Mouse (Mus musculus): ENCODE data around the gene Gm13084. TPM values are rescaled to one million over a fixed set of nuclear protein-coding genes. Genes with fewer than 3 reads are reported as not detected.

Gm13084 gene
- polyA plus RNA-seq (2012; rRNA removed) = 1.8 and 3.5 TPM in 2 replicates

GRCm38 (mm10) chr4:143815993-143816392 is at the start of gene Gm13084:
TSS of gene Gm13084 (minus strand) at chr4:143816093.

GRCm38 (mm10) chr4:143846197-143846596 is 30.3 kb upstream of the Gm13084 start, which contains the start of gene Gm13103:
TSS of gene Gm13103 (plus strand) at chr4:143846497.

GRCm38 (mm10) chr4:143789052-143789451 is 26.8 kb downstream of the Gm13084 start, which contains the start of gene Gm13023:
TSS of gene Gm13023 (plus strand) at chr4:143789352.

Other genes starting within 250 kb of the Gm13084 start
- gene Gm13083, start 201.1 kb downstream of the Gm13084 start, polyA plus RNA-seq (2012; rRNA removed) = not detected in 2 replicates
- not detected in 2 replicates for gene Gm13088, start 158.8 kb downstream of the Gm13084 start, polyA plus RNA-seq (2012; rRNA removed)
- not detected in 2 replicates for gene Gm13089, start 113.4 kb downstream of the Gm13084 start, polyA plus RNA-seq (2012; rRNA removed)
- not detected in 2 replicates for gene Gm13078, start 96.6 kb downstream of the Gm13084 start, polyA plus RNA-seq (2012; rRNA removed)
- gene Gm13023, start 26.7 kb downstream of the Gm13084 start, polyA plus RNA-seq (2012; rRNA removed) = 2.2 and 2.8 TPM in 2 replicates
- gene Gm13103, start 30.4 kb upstream of the Gm13084 start, polyA plus RNA-seq (2012; rRNA removed) = 0.44 and 0.96 TPM in 2 replicates
- gene Pramef6, start 84.3 kb upstream of the Gm13084 start, polyA plus RNA-seq (2012; rRNA removed) = not detected in 2 replicates
- gene Pramef25, start 134.9 kb upstream of the Gm13084 start, polyA plus RNA-seq (2012; rRNA removed) = not detected in 2 replicates
- gene Gm13101, start 150.9 kb upstream of the Gm13084 start, polyA plus RNA-seq (2012; rRNA removed) = not detected in 2 replicates
- gene Pramef17, start 178.3 kb upstream of the Gm13084 start, polyA plus RNA-seq (2012; rRNA removed) = not detected in 2 replicates
- not detected in 2 replicates for gene Pramel4, start 243.0 kb upstream of the Gm13084 start, polyA plus RNA-seq (2012; rRNA removed)

Measured in ovary, adult 2 months (tissue).